Mouse (Mus musculus) heart, postnatal 0 days (tissue): ENCODE data around the gene Glb1l. TPM values are rescaled to one million over a fixed set of nuclear protein-coding genes. Genes with fewer than 3 reads are reported as not detected.

Experiments used
- ATAC-seq: fragments of 200-750 bp; cut with Nextera tagmentation; 2 replicates; pipeline ENCODE4 v1.8.0; 2017; ENCODE audit warnings: low read depth, moderate number of reproducible peaks, moderate library complexity; ENCODE audit not compliant: insufficient read depth
- DNase-seq: peaks from one replicate; pipeline ENCODE4 v3.0.0-alpha.2; 2016; ENCODE audit warnings: low spot score
- H3K27ac ChIP-seq: fragments of 300-500 bp; sonication (generic); 2 replicates; pipeline ENCODE4 v1.5.1; 2014; ENCODE audit warnings: low read depth, mild to moderate bottlenecking
- H3K27me3 ChIP-seq: fragments of 300-500 bp; sonication (generic); 2 replicates; pipeline ENCODE4 v1.6.1; 2014; ENCODE audit warnings: low read length, mixed read lengths; ENCODE audit not compliant: control insufficient read depth, insufficient read depth
- H3K36me3 ChIP-seq: fragments of 300-500 bp; sonication (generic); replicated peaks from 2 replicates; pipeline ENCODE4 v1.6.1; 2014; ENCODE audit warnings: low read length, mixed read lengths; ENCODE audit not compliant: control insufficient read depth, insufficient read depth
- H3K4me1 ChIP-seq: fragments of 300-500 bp; sonication (generic); 2 replicates; pipeline ENCODE4 v1.6.1; 2014; ENCODE audit warnings: antibody characterized with exemption; ENCODE audit not compliant: control insufficient read depth, insufficient read depth
- H3K4me2 ChIP-seq: fragments of 300-500 bp; sonication (generic); 2 replicates; pipeline ENCODE4 v1.6.1; 2014; ENCODE audit warnings: low read depth, mild to moderate bottlenecking, low read length, moderate library complexity
- H3K4me3 ChIP-seq: fragments of 300-500 bp; sonication (generic); 2 replicates; pipeline ENCODE4 v1.5.1; 2014; ENCODE audit warnings: low read depth, low read length
- H3K9ac ChIP-seq: fragments of 300-500 bp; sonication (generic); replicated peaks from 2 replicates; pipeline ENCODE4 v1.6.1; 2014; ENCODE audit warnings: low read depth, low read length, mixed read lengths
- H3K9me3 ChIP-seq: fragments of 300-500 bp; sonication (generic); replicated peaks from 2 replicates; pipeline ENCODE4 v1.6.1; 2016; ENCODE audit warnings: low read length; ENCODE audit not compliant: control insufficient read depth
- CTCF ChIP-seq: IDR thresholded peaks from 2 replicates; pipeline ENCODE4 v1.5.1; 2016; ENCODE audit warnings: antibody characterized with exemption, control low read depth, low read depth
- EP300 ChIP-seq: IDR thresholded peaks from 2 replicates; pipeline ENCODE4 v1.6.1; 2016; ENCODE audit warnings: antibody characterized with exemption, low read depth
- WGBS: fragments of 180-500 bp; shearing (Covaris S2); extraction: QIAGEN DNeasy Blood & Tissue Kit; methylation state at CpG from one replicate; pipeline ENCODE4 v1.1.7; 2014; 5-methylcytosine and 5-hydroxymethylcytosine counted together
- polyA plus RNA-seq: library from polyadenylated mRNA; unstranded; fragments of >200 nt; fragmentation: Nextera tagmentation; extraction: Ambion mirVana; gene quantifications from 2 replicates; pipeline ENCODE4 v1.2.1, GENCODE M21; 2015
- total RNA-seq: library from RNA; depleted of rRNA; stranded (reverse); fragments of >200 nt; gene quantifications from 2 replicates; pipeline ENCODE4 v1.2.3, GENCODE M21; 2014; ENCODE audit warnings: low replicate concordance

Glb1l gene
- total and polyA plus RNA-seq, 2 experiments from 2014 or later = 3.6 to 9.8 TPM

DNA sequence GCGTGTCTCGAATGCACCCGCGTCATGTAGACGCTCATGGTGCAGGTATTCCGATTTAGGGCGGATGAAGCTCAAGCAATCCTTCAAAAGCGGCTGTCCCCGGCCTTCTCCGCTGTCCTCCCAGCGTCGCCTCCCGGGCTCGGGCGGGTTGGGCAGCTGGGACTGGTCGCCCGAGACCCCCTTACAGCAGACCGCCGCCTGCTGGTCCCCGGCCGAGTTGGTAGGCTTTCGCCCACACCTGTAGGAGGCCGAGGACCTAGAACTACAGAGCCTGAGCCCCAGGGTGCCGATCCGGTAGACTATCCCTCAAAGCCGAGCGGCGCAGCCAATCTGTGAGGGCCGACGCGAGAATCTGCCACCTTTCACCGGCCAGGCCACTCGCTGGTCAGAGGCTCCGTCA, 8.9 kb upstream of the Glb1l start, which contains the start of gene Tuba4a:
Tuba4a (minus strand) TSS at position 335 of the 400 bp plus-strand sequence.
- peak within 1 kb of the TSS; percentile 60 for H3K9ac ChIP-seq
- peaks cover 23% of the 10 kb centered on the region for H3K36me3 ChIP-seq
- peaks cover 18% of the 10 kb centered on the region; the same call in 1 of the 2 replicates for H3K27me3 ChIP-seq
- DNase-seq = no peak
- 2% methylated on average over 34 of the region's 34 CpGs for WGBS
- peak within 1 kb of the TSS; percentile 82 for H3K27ac ChIP-seq
- H3K4me3 ChIP-seq = peak within 1 kb of the TSS; percentile 61
- peak within 1 kb of the TSS; percentile 87 for H3K4me2 ChIP-seq
- no peak for TF ChIP-seq EP300
- no peak; the same call in 1 of the 2 replicates for TF ChIP-seq CTCF
- H3K4me1 ChIP-seq = peaks cover 19% of the 10 kb centered on the region
- H3K9me3 ChIP-seq = no peaks in the 10 kb centered on the region
- peak; percentile 33 for ATAC-seq

- Histone ChIP-seq H3K4me2 (peak overlapping the region; percentile 87), H3K27me3 (peaks cover 18% of the 10 kb centered on the region; the same call in 1 of the 2 replicates), H3K4me3 (peak overlapping the region; percentile 61), H3K9ac (peak overlapping the region; percentile 60), H3K4me1 (peaks cover 21% of the 10 kb centered on the region), H3K36me3 (peaks cover 27% of the 10 kb centered on the region), H3K27ac (peak overlapping the region; percentile 82), H3K9me3 (no peaks in the 10 kb centered on the region)
- 0 out of 2 replicates have a peak, but pooled peaks have one; percentile 10 for TF ChIP-seq CTCF
- TF ChIP-seq EP300 = no peak
- DNase-seq (peak; percentile 76), ATAC-seq (peak; percentile 89)
- under 1% methylated on average over 24 of the region's 24 CpGs for WGBS
Observed at GRCm38 (mm10) chr1:75219078-75219477, 8.5 kb upstream of the Glb1l start.

- H3K4me3 ChIP-seq = peak overlapping the region; percentile 61
- peak overlapping the region; percentile 87 for H3K4me2 ChIP-seq
- TF ChIP-seq EP300 = no peak
- TF ChIP-seq CTCF = no peak
- DNase-seq (no peak), ATAC-seq (peak; percentile 45)
- peaks cover 18% of the 10 kb centered on the region; the same call in 1 of the 2 replicates for H3K27me3 ChIP-seq
- WGBS = 2% methylated on average over 37 of the region's 38 CpGs
- H3K4me1 ChIP-seq = peaks cover 21% of the 10 kb centered on the region
- no peaks in the 10 kb centered on the region for H3K9me3 ChIP-seq
- peaks cover 34% of the 10 kb centered on the region for H3K36me3 ChIP-seq
- peak overlapping the region; percentile 82 for H3K27ac ChIP-seq
- peak overlapping the region; percentile 60 for H3K9ac ChIP-seq
Observed at GRCm38 (mm10) chr1:75218227-75219001, 7.8 kb upstream of the Glb1l start.

DNA sequence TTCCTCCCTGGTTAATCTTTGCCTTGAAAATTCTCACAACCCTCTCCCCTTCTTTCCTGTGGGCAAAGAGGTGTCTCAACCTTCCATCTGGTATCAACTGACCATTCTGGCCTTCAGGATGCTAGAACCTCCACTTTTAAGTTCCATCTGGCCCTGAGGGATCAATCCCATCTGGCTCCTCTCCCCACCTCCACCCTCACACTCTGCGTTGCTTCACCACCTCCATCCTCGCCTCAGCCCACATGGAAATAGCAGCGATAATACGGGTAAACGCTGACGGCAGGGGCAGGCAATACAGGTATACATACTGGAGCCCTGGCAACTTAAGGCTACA, 7.2 kb upstream of the Glb1l start:
- Histone ChIP-seq H3K27ac (peak overlapping the region; percentile 82), H3K9ac (peak overlapping the region; percentile 60), H3K4me2 (peak overlapping the region; percentile 87), H3K4me1 (peaks cover 21% of the 10 kb centered on the region), H3K9me3 (no peaks in the 10 kb centered on the region), H3K27me3 (peaks cover 18% of the 10 kb centered on the region; the same call in 1 of the 2 replicates), H3K36me3 (peaks cover 40% of the 10 kb centered on the region), H3K4me3 (peak overlapping the region; percentile 61)
- DNase-seq = no peak
- ATAC-seq = no peak
- WGBS = 1% methylated on average over 6 of the region's 6 CpGs
- TF ChIP-seq CTCF (no peak), EP300 (no peak)

DNA sequence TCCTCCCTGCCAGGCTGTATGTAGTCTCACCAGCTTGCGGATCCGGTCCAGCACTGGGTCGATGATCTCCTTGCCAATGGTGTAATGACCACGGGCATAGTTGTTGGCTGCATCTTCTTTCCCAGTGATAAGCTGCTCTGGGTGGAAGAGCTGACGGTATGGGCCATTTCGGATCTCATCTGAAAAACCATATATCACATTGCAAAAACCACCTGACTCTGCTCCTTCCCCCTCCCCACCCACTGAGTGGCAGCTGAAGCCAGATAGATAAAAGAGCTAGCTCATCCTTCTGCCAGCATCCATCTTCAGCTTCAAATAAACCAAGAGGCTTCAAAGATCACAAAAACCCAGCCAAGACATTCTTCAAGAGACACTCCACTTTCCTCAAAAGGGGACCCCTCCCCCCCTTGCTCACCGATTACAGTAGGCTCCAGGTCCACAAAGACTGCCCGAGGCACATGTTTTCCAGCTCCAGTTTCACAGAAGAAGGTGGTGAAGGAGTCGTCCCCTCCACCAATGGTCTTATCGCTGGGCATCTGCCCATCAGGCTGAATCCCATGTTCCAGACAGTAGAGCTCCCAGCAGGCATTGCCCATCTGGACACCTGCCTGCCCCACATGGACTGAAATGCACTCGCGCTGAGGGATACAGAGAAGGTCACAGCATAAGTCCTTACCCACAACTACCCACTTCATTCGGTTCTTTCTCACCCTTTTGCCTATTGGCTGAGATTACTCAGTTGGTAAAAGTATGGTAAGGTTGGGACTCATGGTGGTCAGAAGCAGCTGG, 6.4 kb upstream of the Glb1l start:
- Histone ChIP-seq H3K9ac (no peak overlapping the region), H3K27ac (peak overlapping the region; percentile 70), H3K4me1 (peaks cover 21% of the 10 kb centered on the region), H3K27me3 (peaks cover 18% of the 10 kb centered on the region; the same call in 1 of the 2 replicates), H3K4me2 (peak overlapping the region; percentile 87), H3K9me3 (no peaks in the 10 kb centered on the region), H3K36me3 (peaks cover 45% of the 10 kb centered on the region), H3K4me3 (peak overlapping the region; percentile 61; the same call in 1 of the 2 replicates)
- TF ChIP-seq CTCF = no peak
- no peak for TF ChIP-seq EP300
- DNase-seq (no peak), ATAC-seq (no peak)
- WGBS = 62% methylated on average over 13 of the region's 13 CpGs
